9 mouse cellular contexts compared by ENCODE assay signal in genomic region chr6:53795078-53795477, GRCm38 (mm10). TPM values are rescaled to one million over a fixed set of nuclear protein-coding genes. Genes with fewer than 3 reads are reported as not detected.
DNase-seq lines count a peak whose midpoint lies in the region; ATAC-seq and TF ChIP-seq lines count a peak whose summit lies in the region.
"Had no signal": no experiment of that assay in that cellular context is flagged by ENCODE, and none has a peak within 500 bp of the region (broad histone marks: within the 10 kb centered on the region; RNA-seq: fewer than 3 reads in every experiment).

No protein-coding gene starts in this region.

- H3K27me3 ChIP-seq in forebrain, embryonic 14.5 days (replicated peaks; ENCODE audit: control insufficient read depth, insufficient read depth, low read length), result no peaks in the 10 kb centered on the region
- H3K27me3 ChIP-seq in forebrain, embryonic 16.5 days (replicated peaks; ENCODE audit: control insufficient read depth, insufficient read depth, low read length), result no peaks in the 10 kb centered on the region
- no peaks in the 10 kb centered on the region for H3K27me3 ChIP-seq in kidney, postnatal 0 days (ENCODE audit: insufficient read depth, low read length)
- H3K27me3 ChIP-seq in embryonic facial prominence, embryonic 15.5 days, result peaks cover 11% of the 10 kb centered on the region; the same call in 1 of the 2 replicates
- H3K27me3 ChIP-seq in neural tube, embryonic 13.5 days, result peaks cover 20% of the 10 kb centered on the region

- H3K9me3 ChIP-seq in forebrain, embryonic 14.5 days (replicated peaks; ENCODE audit: control insufficient read depth, low read length), result no peaks in the 10 kb centered on the region
- H3K9me3 ChIP-seq in forebrain, embryonic 16.5 days (ENCODE audit: control insufficient read depth, low read length), result no peaks in the 10 kb centered on the region
- no peaks in the 10 kb centered on the region for H3K9me3 ChIP-seq in kidney, postnatal 0 days (replicated peaks; ENCODE audit: low read length)
- H3K9me3 ChIP-seq in embryonic facial prominence, embryonic 15.5 days (replicated peaks), result no peaks in the 10 kb centered on the region
- H3K9me3 ChIP-seq in neural tube, embryonic 13.5 days, result no peaks in the 10 kb centered on the region

- H3K4me3 ChIP-seq in forebrain, embryonic 14.5 days (ENCODE audit: low read depth, low read length), result no peak overlapping the region
- H3K4me3 ChIP-seq in forebrain, embryonic 16.5 days (replicated peaks; ENCODE audit: low read length), result no peak overlapping the region
- no peak overlapping the region for H3K4me3 ChIP-seq in kidney, postnatal 0 days (replicated peaks; ENCODE audit: low read depth, low read length)
- no peak overlapping the region for H3K4me3 ChIP-seq in embryonic facial prominence, embryonic 15.5 days (replicated peaks)
- no peak overlapping the region for H3K4me3 ChIP-seq in neural tube, embryonic 13.5 days

- H3K4me2 ChIP-seq in forebrain, embryonic 14.5 days (ENCODE audit: low read length), result peak overlapping the region; percentile 20; the same call in 1 of the 2 replicates
- H3K4me2 ChIP-seq in forebrain, embryonic 16.5 days (ENCODE audit: low read length), result no peak overlapping the region
- H3K4me2 ChIP-seq in kidney, postnatal 0 days (ENCODE audit: low read length), result peak overlapping the region; percentile 40; the same call in 1 of the 2 replicates
- H3K4me2 ChIP-seq in embryonic facial prominence, embryonic 15.5 days (replicated peaks), result peak overlapping the region; percentile 38
- H3K4me2 ChIP-seq in neural tube, embryonic 13.5 days, result peak overlapping the region; percentile 37

- no peaks in the 10 kb centered on the region for H3K4me1 ChIP-seq in forebrain, embryonic 14.5 days (ENCODE audit: control insufficient read depth, insufficient read depth, low read length)
- no peaks in the 10 kb centered on the region; the same call in 1 of the 2 replicates for H3K4me1 ChIP-seq in forebrain, embryonic 16.5 days (replicated peaks; ENCODE audit: control insufficient read depth, insufficient read depth, low read length)
- no peaks in the 10 kb centered on the region; the same call in 1 of the 2 replicates for H3K4me1 ChIP-seq in kidney, postnatal 0 days (replicated peaks; ENCODE audit: insufficient read depth, low read length)
- H3K4me1 ChIP-seq in embryonic facial prominence, embryonic 15.5 days, result peaks cover 13% of the 10 kb centered on the region
- peaks cover 11% of the 10 kb centered on the region for H3K4me1 ChIP-seq in neural tube, embryonic 13.5 days (replicated peaks)

- 50% methylated on average over 11 of the region's 11 CpGs for WGBS in forebrain, embryonic 14.5 days
- 45% methylated on average over 11 of the region's 11 CpGs for WGBS in forebrain, embryonic 16.5 days
- 47% methylated on average over 11 of the region's 11 CpGs for WGBS in kidney, postnatal 0 days
- 46% methylated on average over 11 of the region's 11 CpGs for WGBS in embryonic facial prominence, embryonic 15.5 days
- 43% methylated on average over 11 of the region's 11 CpGs for WGBS in neural tube, embryonic 13.5 days

- no peaks in the 10 kb centered on the region for H3K36me3 ChIP-seq in forebrain, embryonic 14.5 days (ENCODE audit: control insufficient read depth, insufficient read depth, low read length)
- no peaks in the 10 kb centered on the region for H3K36me3 ChIP-seq in forebrain, embryonic 16.5 days (ENCODE audit: control insufficient read depth, insufficient read depth)
- H3K36me3 ChIP-seq in kidney, postnatal 0 days (ENCODE audit: insufficient read depth, low read length), result no peaks in the 10 kb centered on the region
- H3K36me3 ChIP-seq in embryonic facial prominence, embryonic 15.5 days, result no peaks in the 10 kb centered on the region
- H3K36me3 ChIP-seq in neural tube, embryonic 13.5 days, result no peaks in the 10 kb centered on the region

- no peak for TF ChIP-seq CTCF in kidney, postnatal 0 days (IDR thresholded peaks at IDR 0.05; ENCODE audit: low read depth)

- H3K9ac ChIP-seq in forebrain, embryonic 14.5 days (ENCODE audit: low read length), result no peak overlapping the region
- no peak overlapping the region for H3K9ac ChIP-seq in forebrain, embryonic 16.5 days (replicated peaks; ENCODE audit: low read depth, low read length)
- H3K9ac ChIP-seq in kidney, postnatal 0 days (ENCODE audit: low read depth, low read length), result no peak overlapping the region
- H3K9ac ChIP-seq in embryonic facial prominence, embryonic 15.5 days, result no peak overlapping the region
- no peak overlapping the region for H3K9ac ChIP-seq in neural tube, embryonic 13.5 days

- peak; percentile 32; the same call in 1 of the 2 replicates for ATAC-seq in forebrain, embryonic 14.5 days
- no peak for ATAC-seq in forebrain, embryonic 16.5 days
- ATAC-seq in kidney, postnatal 0 days (replicated peaks; ENCODE audit: low FRiP score, low read depth), result no peak
- no peak for ATAC-seq in embryonic facial prominence, embryonic 15.5 days (ENCODE audit: insufficient number of reproducible peaks, low FRiP score, low TSS enrichment, low read depth)
- peak; percentile 60; the same call in 1 of the 2 replicates for ATAC-seq in neural tube, embryonic 13.5 days (ENCODE audit: low read depth)

- DNase-seq in forebrain, embryonic 14.5 days (ENCODE audit: low spot score), result no peak
- DNase-seq in kidney, postnatal 0 days (ENCODE audit: low spot score), result no peak
- no peak for DNase-seq in kidney, adult 8-10 months
- no peak for DNase-seq in layer of hippocampus, adult 8-10 months (ENCODE audit: low spot score in 2 of 2)
- DNase-seq in urinary bladder, postnatal 14 days (ENCODE audit: low spot score), result no peak

- no peak overlapping the region for H3K27ac ChIP-seq in forebrain, embryonic 14.5 days (ENCODE audit: low read depth, low read length)
- H3K27ac ChIP-seq in forebrain, embryonic 16.5 days (ENCODE audit: low read length), result no peak overlapping the region
- H3K27ac ChIP-seq in kidney, postnatal 0 days, result no peak overlapping the region
- H3K27ac ChIP-seq in embryonic facial prominence, embryonic 15.5 days (replicated peaks), result no peak overlapping the region
- H3K27ac ChIP-seq in neural tube, embryonic 13.5 days (replicated peaks), result no peak overlapping the region

RNA-seq across cellular contexts. Expression of gene Tril, which starts 25.6 kb away (rescaled TPM):
- polyA plus RNA-seq in forebrain, embryonic 14.5 days (2014; fragmentation: Nextera tagmentation; extraction: Ambion mirVana), result 3.9 and 5.1 TPM in 2 replicates
- 7.4 and 7.7 TPM in 2 replicates for polyA plus RNA-seq in forebrain, embryonic 16.5 days (2015; fragmentation: Nextera tagmentation; extraction: Ambion mirVana)
- polyA plus RNA-seq in kidney, postnatal 0 days (2015; fragmentation: Nextera tagmentation; extraction: Ambion mirVana), result 76.7 and 77.7 TPM in 2 replicates
- polyA plus RNA-seq in embryonic facial prominence, embryonic 15.5 days (2015; fragmentation: Nextera tagmentation; extraction: Ambion mirVana), result 35.3 and 38.3 TPM in 2 replicates
- 13.6 and 15.4 TPM in 2 replicates for polyA plus RNA-seq in neural tube, embryonic 13.5 days (2015; fragmentation: Nextera tagmentation; extraction: Ambion mirVana)
- 10 to 100 TPM; 30.7 to 33.7 (median 32.3) TPM for total RNA-seq in layer of hippocampus, adult 8-10 months (2022)
- total RNA-seq: granulocyte monocyte progenitor cell, adult 5-6 weeks had no signal

Comparison
In these comparisons a context has a peak if more than half of its experiments do, and no peak if none do; other contexts are left out.
1. ATAC-seq: peak in forebrain, embryonic 14.5 days (single experiment) and neural tube, embryonic 13.5 days (single experiment); none in forebrain, embryonic 16.5 days (single experiment), kidney, postnatal 0 days (single experiment) and embryonic facial prominence, embryonic 15.5 days (single experiment).